Mouse (Mus musculus): Measurements from ENCODE around the gene Commd2. TPM values are rescaled to one million over a fixed set of nuclear protein-coding genes. Genes with fewer than 3 reads are reported as not detected.

The Commd2 gene
- total and polyA plus RNA-seq, 3 experiments = 35.3 to 65.3 (median 53.2) TPM

DNA sequence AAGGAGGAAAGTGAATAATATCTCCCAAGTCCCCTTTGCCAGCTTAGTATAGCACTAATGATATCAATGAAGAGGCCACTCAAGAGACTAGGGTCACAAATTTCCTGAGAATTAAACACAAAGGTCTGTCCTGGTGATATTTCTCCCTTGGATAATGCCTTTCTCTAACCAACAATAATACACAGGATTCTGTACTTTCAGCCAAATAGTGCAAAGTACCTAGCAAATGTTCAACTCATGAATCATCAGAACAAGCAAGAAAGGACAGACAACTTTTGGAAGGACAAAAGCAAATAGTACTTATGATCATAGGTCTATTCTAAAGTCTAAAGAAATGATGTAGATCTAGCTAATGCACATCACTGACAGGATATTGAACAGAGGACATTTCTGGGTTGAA lies 56.0 kb downstream of the Commd2 start:
- dilution Hi-C loops (cut with MboI; ENCODE audit: extremely low pct_ligation_motif_present, extremely low pct_unique_long_range_greater_than_20kb, low sequenced_read_pairs) = no loop called here
- in situ Hi-C loops (cut with MboI; ENCODE audit: low pct_ligation_motif_present, low pct_unique_long_range_greater_than_20kb, low sequenced_read_pairs) = no loop called here
- no peak for TF ChIP-seq MAFK (IDR thresholded peaks at IDR 0.05; ENCODE audit: insufficient replicate concordance, low read length)
- TF ChIP-seq SIN3A (IDR thresholded peaks at IDR 0.05; ENCODE audit: low read length) = no peak
- no peak for TF ChIP-seq MEF2A (IDR thresholded peaks at IDR 0.05; ENCODE audit: borderline replicate concordance, low read depth, low read length)
- TF ChIP-seq BHLHE40 (IDR thresholded peaks at IDR 0.05; ENCODE audit: low read depth, low read length) = no peak

More for the DNA sequence above, 56.0 kb downstream of the Commd2 start:
- H3K36me3 ChIP-seq (replicated peaks in 1 of 2; ENCODE audit: control insufficient read depth in 1 of 2, insufficient read depth in 1 of 2, low read length in 1 of 2) = no peaks in the 10 kb centered on the region
- no peaks in the 10 kb centered on the region for H3K27me3 ChIP-seq (replicated peaks)
- H3K27ac ChIP-seq (ENCODE audit: insufficient read depth, low read depth) = no peak overlapping the region
- no peaks in the 10 kb centered on the region for H3K79me2 ChIP-seq (replicated peaks; ENCODE audit: control insufficient read depth, extremely low read depth, insufficient read depth, poor library complexity, severe bottlenecking)
- H3K9ac ChIP-seq (ENCODE audit: insufficient read depth, low read depth) = no peak overlapping the region
- H3K4me3 ChIP-seq (replicated peaks in 1 of 3; ENCODE audit: low read depth in 2 of 3, low read length in 2 of 3, poor library complexity in 1 of 3) = no peak overlapping the region
- no peak for DNase-seq (ENCODE audit: extremely low read depth)
- H3K9me3 ChIP-seq (replicated peaks; ENCODE audit: low read length) = no peaks in the 10 kb centered on the region
- no peak overlapping the region for H3K4me2 ChIP-seq (ENCODE audit: insufficient read depth, low read depth, poor library complexity, severe bottlenecking)
- no peaks in the 10 kb centered on the region for H3K4me1 ChIP-seq (ENCODE audit: control insufficient read depth in 1 of 2, insufficient read depth in 2 of 2)

Other genes starting within 250 kb of the Commd2 start
- not detected in 2 replicates for gene Tm4sf4, start 226.4 kb downstream of the Commd2 start, total RNA-seq (2012; rRNA removed)
- not detected in 2 replicates for gene Tm4sf4, start 226.4 kb downstream of the Commd2 start, total RNA-seq (2014; rRNA removed)
- not detected in 2 replicates for gene Tm4sf4, start 226.4 kb downstream of the Commd2 start, polyA plus RNA-seq (2012; ENCODE audit: insufficient read length, low read depth)
- 8.3 and 12.8 TPM in 2 replicates for gene Wwtr1, start 75.8 kb downstream of the Commd2 start, total RNA-seq (2012; rRNA removed)
- gene Wwtr1, start 75.8 kb downstream of the Commd2 start, total RNA-seq (2014; rRNA removed) = 14.8 and 16.2 TPM in 2 replicates
- 13.3 and 13.5 TPM in 2 replicates for gene Wwtr1, start 75.8 kb downstream of the Commd2 start, polyA plus RNA-seq (2012; ENCODE audit: insufficient read length, low read depth)
- not detected in 2 replicates for gene Ankub1, start 41.1 kb upstream of the Commd2 start, total RNA-seq (2012; rRNA removed)
- 0.28 TPM in 1 of 2 replicates, not detected in the other for gene Ankub1, start 41.1 kb upstream of the Commd2 start, total RNA-seq (2014; rRNA removed)
- gene Ankub1, start 41.1 kb upstream of the Commd2 start, polyA plus RNA-seq (2012; ENCODE audit: insufficient read length, low read depth) = 0.14 and 0.20 TPM in 2 replicates
- 12.3 and 16.2 TPM in 2 replicates for gene Rnf13, start 84.3 kb upstream of the Commd2 start, total RNA-seq (2012; rRNA removed)
- 41.1 and 45.2 TPM in 2 replicates for gene Rnf13, start 84.3 kb upstream of the Commd2 start, total RNA-seq (2014; rRNA removed)
- gene Rnf13, start 84.3 kb upstream of the Commd2 start, polyA plus RNA-seq (2012; ENCODE audit: insufficient read length, low read depth) = 17.1 and 23.3 TPM in 2 replicates
- 19.1 and 24.4 TPM in 2 replicates for gene Pfn2, start 196.4 kb upstream of the Commd2 start, total RNA-seq (2012; rRNA removed)
- gene Pfn2, start 196.4 kb upstream of the Commd2 start, total RNA-seq (2014; rRNA removed) = 197 and 206 TPM in 2 replicates
- gene Pfn2, start 196.4 kb upstream of the Commd2 start, polyA plus RNA-seq (2012; ENCODE audit: insufficient read length, low read depth) = 142 and 165 TPM in 2 replicates